Mouse (Mus musculus) bone marrow, adult 2 months (tissue): ENCODE data around the gene Csrnp2.

Source experiments
- CTCF ChIP-seq: fragments of 200-500 bp; IDR thresholded peaks from 2 replicates; pipeline ENCODE4 v1.5.1; 2011; ENCODE audit warnings: low read length, control low read depth; ENCODE audit not compliant: control insufficient read depth, insufficient read depth
- POLR2A ChIP-seq: fragments of 200-500 bp; IDR thresholded peaks from 2 replicates; pipeline ENCODE4 v1.6.1; 2011; ENCODE audit warnings: low read depth, mild to moderate bottlenecking, control low read depth, low read length, borderline replicate concordance; ENCODE audit not compliant: control insufficient read depth

DNA sequence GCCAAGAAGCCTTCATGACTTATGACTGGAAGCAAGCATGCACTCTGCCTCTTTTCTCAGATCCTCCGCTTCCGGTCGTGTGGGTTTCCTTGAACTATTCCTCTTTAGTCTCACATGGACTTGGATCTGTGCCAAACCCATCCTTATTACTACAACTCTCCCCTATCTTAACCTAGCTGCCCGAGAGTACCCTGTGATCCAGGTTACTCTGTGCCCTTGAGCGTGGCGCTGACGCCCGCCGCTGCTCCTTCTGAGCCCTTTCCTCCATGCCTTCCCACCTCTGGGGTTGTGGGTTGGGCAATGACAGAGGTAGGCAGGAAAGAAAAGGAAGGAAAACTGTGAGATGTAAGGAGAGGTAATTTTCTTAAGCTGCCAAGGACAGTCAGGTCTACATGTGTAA lies 3.3 kb downstream of the Csrnp2 start:
- TF ChIP-seq POLR2A = no peak
- no peak for TF ChIP-seq CTCF
